Mouse (Mus musculus) frontal cortex, postnatal 14 days (tissue): ENCODE measurements at regions not wholly inside any gene's neighbourhood (a gene's known extent, or its start where the extent isn't known, plus 50 kb on each side); places are given as distances from the start of the nearest gene placed in this dataset.

Experiments used
- DNase-seq, 2 experiments: peaks; one replicate each; pipeline ENCODE4 v3.0.0; 2022; ENCODE audit warnings: low spot score in 2 of 2

- DNase-seq: no peak
These were observed 88.4 kb upstream of the Fbxo33 start for GRCm38 (mm10) chr12:59307958-59308357.

- DNase-seq: no peak
These were observed 85.0 kb upstream of the Fbxo33 start for GRCm38 (mm10) chr12:59304522-59304921.
